Mouse (Mus musculus): ENCODE data around the gene Zmynd19.
A peak's percentile ranks its signal among the peaks of the same experiment; 100 is the strongest.
"Not testable (repeated sequence)": the region's sequence is repeated elsewhere in the genome, so short reads cannot be mapped to it uniquely, and the experiment has no call there.

Gene Zmynd19

GRCm38 (mm10) chr2:24942092-24942491 lies 7.5 kb upstream of the Zmynd19 start:
- DNase-seq (ENCODE audit: low read depth) = no peak

- peak; percentile 69 for DNase-seq (ENCODE audit: low read depth)
These were observed 5.3 kb upstream of the Zmynd19 start for GRCm38 (mm10) chr2:24944304-24944703.

GRCm38 (mm10) chr2:24950189-24950535 lies 570 bp downstream of the Zmynd19 start:
- peak; percentile 50 for DNase-seq (ENCODE audit: low read depth)

GRCm38 (mm10) chr2:24952537-24953055 lies 3.0 kb downstream of the Zmynd19 start:
- no peak for DNase-seq (ENCODE audit: low read depth)

- no peak for DNase-seq (ENCODE audit: low read depth)
These were observed 11.3 kb downstream of the Zmynd19 start for GRCm38 (mm10) chr2:24960910-24961309.

- DNase-seq (ENCODE audit: low read depth) = peak; percentile 90
These were observed 12.9 kb downstream of the Zmynd19 start, which contains the start of gene Dph7 for GRCm38 (mm10) chr2:24962304-24963000. TSS of gene Dph7 (plus strand) at chr2:24962400.

GRCm38 (mm10) chr2:24970386-24970785 lies 20.8 kb downstream of the Zmynd19 start:
- DNase-seq (ENCODE audit: low read depth) = no peak

GRCm38 (mm10) chr2:24974452-24974851 lies 24.9 kb downstream of the Zmynd19 start:
- DNase-seq (ENCODE audit: low read depth) = not testable (repeated sequence)

GRCm38 (mm10) chr2:24974906-24975703 lies 25.5 kb downstream of the Zmynd19 start, which contains the start of gene Mrpl41:
TSS of gene Mrpl41 (minus strand) at chr2:24975098.
- DNase-seq (ENCODE audit: low read depth) = peak; percentile 95

- peak; percentile 90 for DNase-seq (ENCODE audit: low read depth)
These were observed 26.2 kb downstream of the Zmynd19 start, which contains the start of gene Pnpla7 for GRCm38 (mm10) chr2:24975704-24976297. TSS of gene Pnpla7 (plus strand) at chr2:24976033.

GRCm38 (mm10) chr2:24976960-24977359 lies 27.4 kb downstream of the Zmynd19 start:
- DNase-seq (ENCODE audit: low read depth) = peak; percentile 21

- no peak for DNase-seq (ENCODE audit: low read depth)
These were observed 38.2 kb downstream of the Zmynd19 start for GRCm38 (mm10) chr2:24987762-24988161.

GRCm38 (mm10) chr2:24995332-24995731 lies 45.7 kb downstream of the Zmynd19 start:
- no peak for DNase-seq (ENCODE audit: low read depth)

- no peak for DNase-seq (ENCODE audit: low read depth)
These were observed 46.9 kb downstream of the Zmynd19 start for GRCm38 (mm10) chr2:24996471-24996870.

- DNase-seq (ENCODE audit: low read depth) = peak; percentile 38
These were observed 51.1 kb downstream of the Zmynd19 start for GRCm38 (mm10) chr2:25000544-25001235.

GRCm38 (mm10) chr2:25003946-25004786 lies 54.6 kb downstream of the Zmynd19 start:
- DNase-seq (ENCODE audit: low read depth) = no peak

- DNase-seq (ENCODE audit: low read depth) = no peak
These were observed 57.2 kb downstream of the Zmynd19 start for GRCm38 (mm10) chr2:25006767-25007166.

- DNase-seq (ENCODE audit: low read depth) = peak; percentile 27
These were observed 58.7 kb downstream of the Zmynd19 start for GRCm38 (mm10) chr2:25008250-25008649.

Measured in naive thymus-derived CD4-positive, alpha-beta T cell, adult 2 months (primary cell).